Mouse (Mus musculus) testis, adult 2 months (tissue): ENCODE results near the gene Il18.

Experiments
- CTCF ChIP-seq: fragments of 200-500 bp; IDR thresholded peaks from 2 replicates; pipeline ENCODE4 v1.5.1; 2012; ENCODE audit warnings: low read depth, mild to moderate bottlenecking, inconsistent platforms, low read length, moderate library complexity; ENCODE audit not compliant: control insufficient read depth, insufficient read depth, insufficient replicate concordance
- POLR2A ChIP-seq: fragments of 200-500 bp; IDR thresholded peaks from 2 replicates; pipeline ENCODE4 v1.6.1; 2012; ENCODE audit warnings: low read depth, mild to moderate bottlenecking, inconsistent platforms, low read length, moderate library complexity; ENCODE audit not compliant: control insufficient read depth

- TF ChIP-seq CTCF (no peak), POLR2A (no peak)
These were observed 33.1 kb upstream of the Il18 start for GRCm38 (mm10) chr9:50521562-50521961.
